Mouse (Mus musculus) stomach, postnatal 0 days (tissue): ENCODE data around the gene 7530416G11Rik. TPM values are rescaled to one million over a fixed set of nuclear protein-coding genes. Genes with fewer than 3 reads are reported as not detected.

Source experiments
- ATAC-seq: fragments of 200-750 bp; cut with Nextera tagmentation; 2 replicates; pipeline ENCODE4 v1.8.0; 2017; ENCODE audit not compliant: low FRiP score, low TSS enrichment
- DNase-seq: peaks from one replicate; pipeline ENCODE4 v3.0.0-alpha.2; 2016; ENCODE audit warnings: low spot score
- H3K27ac ChIP-seq: fragments of 300-500 bp; sonication (generic); replicated peaks from 2 replicates; pipeline ENCODE4 v1.5.1; 2014; ENCODE audit warnings: mild to moderate bottlenecking, control low read depth
- H3K27me3 ChIP-seq: fragments of 300-500 bp; sonication (generic); 2 replicates; pipeline ENCODE4 v1.6.1; 2014; ENCODE audit warnings: low read length; ENCODE audit not compliant: control insufficient read depth, insufficient read depth
- H3K36me3 ChIP-seq: fragments of 300-500 bp; sonication (generic); 2 replicates; pipeline ENCODE4 v1.6.1; 2014; ENCODE audit warnings: low read length, mixed read lengths; ENCODE audit not compliant: control insufficient read depth, insufficient read depth
- H3K4me1 ChIP-seq: fragments of 300-500 bp; sonication (generic); replicated peaks from 2 replicates; pipeline ENCODE4 v1.6.1; 2014; ENCODE audit warnings: antibody characterized with exemption; ENCODE audit not compliant: control insufficient read depth, insufficient read depth
- H3K4me2 ChIP-seq: fragments of 300-500 bp; sonication (generic); replicated peaks from 2 replicates; pipeline ENCODE4 v1.6.1; 2014; ENCODE audit warnings: low read depth, mild to moderate bottlenecking, control low read depth, moderate library complexity
- H3K4me3 ChIP-seq: fragments of 300-500 bp; sonication (generic); 2 replicates; pipeline ENCODE4 v1.5.1; 2014; ENCODE audit warnings: low read depth, low read length, control low read depth
- H3K9ac ChIP-seq: fragments of 300-500 bp; sonication (generic); 2 replicates; pipeline ENCODE4 v1.6.1; 2014; ENCODE audit warnings: mild to moderate bottlenecking, low read length, control low read depth, mixed read lengths
- H3K9me3 ChIP-seq: fragments of 300-500 bp; sonication (generic); 2 replicates; pipeline ENCODE4 v1.6.1; 2016; ENCODE audit warnings: low read length; ENCODE audit not compliant: control insufficient read depth
- CTCF ChIP-seq: IDR thresholded peaks from 2 replicates; pipeline ENCODE4 v1.5.1; 2016; ENCODE audit warnings: antibody characterized with exemption, low read depth, mild to moderate bottlenecking, moderate library complexity
- EP300 ChIP-seq: optimal IDR thresholded peaks from 2 replicates; pipeline ENCODE3; 2016; ENCODE audit warnings: antibody characterized with exemption
- WGBS: fragments of 180-500 bp; shearing (Covaris S2); extraction: QIAGEN DNeasy Blood & Tissue Kit; methylation state at CpG from one replicate; pipeline ENCODE4 v1.1.7; 2014; 5-methylcytosine and 5-hydroxymethylcytosine counted together
- polyA plus RNA-seq: library from polyadenylated mRNA; unstranded; fragments of >200 nt; fragmentation: Nextera tagmentation; extraction: Ambion mirVana; gene quantifications from 2 replicates; pipeline ENCODE4 v1.2.1, GENCODE M21; 2015

Gene 7530416G11Rik
- polyA plus RNA-seq, 1 experiment from 2014 or later: not detected

DNA sequence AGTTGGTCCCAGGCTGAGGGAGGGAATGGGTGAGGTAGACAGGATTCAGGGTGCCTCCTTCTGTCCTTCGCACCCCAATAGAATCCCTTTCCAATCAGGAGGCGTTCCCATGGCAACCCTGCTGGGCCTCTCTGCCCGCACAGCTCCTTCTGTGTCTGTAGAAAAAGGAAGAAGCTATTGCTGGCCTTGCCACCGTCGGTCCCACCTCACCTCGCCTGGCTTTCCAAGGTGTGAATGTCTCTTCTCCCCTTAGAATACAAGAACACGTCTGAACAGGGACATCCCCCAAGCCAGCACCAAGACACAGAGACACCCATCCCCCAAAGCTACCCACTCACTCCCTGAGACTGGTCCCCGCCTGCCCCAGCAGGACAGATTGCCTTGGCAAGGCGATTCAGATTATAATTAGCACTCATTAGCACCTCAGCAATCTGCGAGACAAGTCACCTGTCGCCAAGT is 8.8 kb downstream of the 7530416G11Rik start:
- no peak for TF ChIP-seq CTCF
- TF ChIP-seq EP300: no peak
- H3K36me3 ChIP-seq: no peaks in the 10 kb centered on the region
- DNase-seq (no peak), ATAC-seq (no peak)
- no peaks in the 10 kb centered on the region for H3K27me3 ChIP-seq
- no peak overlapping the region for H3K9ac ChIP-seq
- no peak overlapping the region for H3K27ac ChIP-seq
- no peak overlapping the region for H3K4me3 ChIP-seq
- H3K4me2 ChIP-seq: no peak overlapping the region
- no peaks in the 10 kb centered on the region for H3K4me1 ChIP-seq
- H3K9me3 ChIP-seq: no peaks in the 10 kb centered on the region
- WGBS: 12% methylated on average over 11 of the region's 11 CpGs

- Histone ChIP-seq H3K9me3 (no peaks in the 10 kb centered on the region), H3K4me1 (no peaks in the 10 kb centered on the region), H3K9ac (no peak overlapping the region), H3K4me2 (no peak overlapping the region), H3K4me3 (no peak overlapping the region), H3K27me3 (no peaks in the 10 kb centered on the region), H3K36me3 (no peaks in the 10 kb centered on the region), H3K27ac (no peak overlapping the region)
- ATAC-seq (no peak), DNase-seq (no peak)
- 78% methylated on average over 7 of the region's 7 CpGs for WGBS
- TF ChIP-seq EP300 (no peak), CTCF (no peak)
Observed at GRCm38 (mm10) chr15:85489751-85490150, 13.3 kb downstream of the 7530416G11Rik start.

- H3K27ac ChIP-seq: no peak overlapping the region
- H3K4me3 ChIP-seq: no peak overlapping the region
- no peak for TF ChIP-seq CTCF
- no peak for TF ChIP-seq EP300
- no peak overlapping the region for H3K9ac ChIP-seq
- no peak overlapping the region for H3K4me2 ChIP-seq
- no peaks in the 10 kb centered on the region for H3K9me3 ChIP-seq
- H3K4me1 ChIP-seq: no peaks in the 10 kb centered on the region
- H3K36me3 ChIP-seq: no peaks in the 10 kb centered on the region
- 81% methylated on average over 10 of the region's 10 CpGs for WGBS
- no peaks in the 10 kb centered on the region for H3K27me3 ChIP-seq
- ATAC-seq: no peak
- DNase-seq: no peak
Observed at GRCm38 (mm10) chr15:85488900-85489299, 14.1 kb downstream of the 7530416G11Rik start.

DNA sequence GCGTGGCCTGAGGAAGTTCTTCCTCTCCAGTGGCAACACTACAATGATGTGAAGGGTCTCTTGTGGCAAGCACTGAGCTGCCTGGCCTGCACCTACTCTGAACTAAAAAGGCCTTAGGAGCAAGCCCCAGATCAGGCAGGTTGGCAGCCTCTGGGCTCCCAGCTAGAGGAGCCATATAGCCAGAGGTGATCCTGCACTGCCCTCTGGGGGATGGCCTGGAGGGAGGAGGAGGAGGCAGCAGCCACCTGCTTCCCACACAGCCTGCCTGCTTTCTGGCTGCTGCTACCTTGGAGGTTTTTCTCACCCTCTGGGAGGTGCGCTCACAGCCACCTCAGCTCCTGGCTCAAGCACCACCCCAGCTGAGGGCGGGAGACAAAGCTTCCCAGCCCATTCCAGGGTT is 22.4 kb downstream of the 7530416G11Rik start:
- 28% methylated on average over 3 of the region's 3 CpGs for WGBS
- Histone ChIP-seq H3K27ac (peak overlapping the region; percentile 63), H3K9ac (no peak overlapping the region), H3K4me3 (no peak overlapping the region), H3K4me2 (no peak overlapping the region), H3K36me3 (no peaks in the 10 kb centered on the region), H3K27me3 (no peaks in the 10 kb centered on the region), H3K9me3 (no peaks in the 10 kb centered on the region), H3K4me1 (no peaks in the 10 kb centered on the region)
- TF ChIP-seq EP300: no peak
- TF ChIP-seq CTCF: peak; percentile 69
- DNase-seq: peak; percentile 63
- peak; percentile 48; the same call in 1 of the 2 replicates for ATAC-seq

DNA sequence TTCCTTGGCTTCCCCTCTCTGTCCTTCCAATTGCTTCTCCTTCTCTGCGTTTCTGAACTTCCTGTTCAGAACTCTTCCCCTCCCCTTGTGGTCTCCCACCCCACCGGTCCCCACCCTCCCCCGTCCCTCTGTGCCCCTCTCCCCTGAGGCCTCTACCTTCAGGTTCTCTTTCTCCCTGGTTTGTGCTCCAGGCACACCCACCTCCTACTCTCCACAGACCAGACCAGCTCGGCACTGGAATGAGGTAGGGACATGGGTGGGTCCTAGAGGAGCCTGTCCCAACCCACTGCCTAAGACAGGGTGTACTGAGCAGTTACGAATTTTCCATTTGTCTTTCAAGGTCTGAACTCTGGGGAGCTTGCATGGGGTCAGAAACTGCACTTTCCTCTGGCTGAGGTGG is 23.1 kb downstream of the 7530416G11Rik start:
- Histone ChIP-seq H3K4me2 (no peak overlapping the region), H3K4me3 (no peak overlapping the region), H3K9ac (no peak overlapping the region), H3K27ac (peak overlapping the region; percentile 63), H3K9me3 (no peaks in the 10 kb centered on the region), H3K36me3 (no peaks in the 10 kb centered on the region), H3K4me1 (no peaks in the 10 kb centered on the region), H3K27me3 (no peaks in the 10 kb centered on the region)
- WGBS: 36% methylated on average over 5 of the region's 5 CpGs
- no peak for ATAC-seq
- no peak for DNase-seq
- no peak for TF ChIP-seq EP300
- no peak for TF ChIP-seq CTCF

DNA sequence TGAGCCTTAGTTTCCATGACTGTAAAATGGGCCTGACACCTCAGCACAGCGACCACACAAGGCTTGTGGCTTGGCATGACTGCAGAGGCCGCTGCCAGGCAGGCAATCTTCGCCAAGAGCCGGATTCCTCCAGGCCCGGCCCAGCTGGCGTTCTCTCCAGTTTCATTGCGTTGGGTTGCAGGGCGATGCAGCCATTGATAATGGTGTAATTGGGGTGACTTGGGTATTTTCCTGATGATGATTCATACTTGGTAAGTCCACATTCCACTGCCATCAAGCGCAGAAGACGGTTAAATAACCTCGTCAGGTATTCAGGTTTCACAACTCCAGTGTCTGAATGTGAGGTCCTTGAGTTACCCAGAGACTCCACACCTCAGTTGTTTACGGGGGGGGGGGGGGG is 23.7 kb downstream of the 7530416G11Rik start:
- H3K36me3 ChIP-seq: no peaks in the 10 kb centered on the region
- 68% methylated on average over 11 of the region's 12 CpGs for WGBS
- no peak overlapping the region for H3K9ac ChIP-seq
- H3K4me3 ChIP-seq: no peak overlapping the region
- ATAC-seq: no peak
- H3K27ac ChIP-seq: peak overlapping the region; percentile 71
- no peak for DNase-seq
- H3K4me1 ChIP-seq: no peaks in the 10 kb centered on the region
- no peaks in the 10 kb centered on the region for H3K9me3 ChIP-seq
- no peak overlapping the region for H3K4me2 ChIP-seq
- H3K27me3 ChIP-seq: no peaks in the 10 kb centered on the region
- TF ChIP-seq EP300 (no peak), CTCF (no peak)
